Mouse (Mus musculus) heart, embryonic 15.5 days (tissue): ENCODE data around the gene Tmem213. TPM values are rescaled to one million over a fixed set of nuclear protein-coding genes. Genes with fewer than 3 reads are reported as not detected.
A peak's percentile ranks its signal among the peaks of the same experiment; 100 is the strongest.

Experiments
- ATAC-seq: fragments of 200-750 bp; cut with Nextera tagmentation; replicated peaks from 2 replicates; pipeline ENCODE4 v1.8.0; 2017; ENCODE audit warnings: low read depth, moderate TSS enrichment; ENCODE audit not compliant: insufficient number of reproducible peaks, insufficient read depth, low FRiP score
- H3K27ac ChIP-seq: fragments of 300-500 bp; sonication (generic); 2 replicates; pipeline ENCODE4 v1.5.1; 2015; ENCODE audit warnings: mild to moderate bottlenecking, inconsistent platforms
- H3K27me3 ChIP-seq: fragments of 300-500 bp; sonication (generic); 2 replicates; pipeline ENCODE4 v1.6.1; 2015; ENCODE audit warnings: inconsistent platforms
- H3K36me3 ChIP-seq: fragments of 300-500 bp; sonication (generic); 2 replicates; pipeline ENCODE4 v1.6.1; 2015; ENCODE audit warnings: mild to moderate bottlenecking, inconsistent platforms
- H3K4me1 ChIP-seq: fragments of 300-500 bp; sonication (generic); replicated peaks from 2 replicates; pipeline ENCODE4 v1.6.1; 2015; ENCODE audit warnings: inconsistent platforms
- H3K4me2 ChIP-seq: fragments of 300-500 bp; sonication (generic); 2 replicates; pipeline ENCODE4 v1.6.1; 2015; ENCODE audit warnings: inconsistent platforms, mild to moderate bottlenecking, moderate library complexity
- H3K4me3 ChIP-seq: fragments of 300-500 bp; sonication (generic); 2 replicates; pipeline ENCODE4 v1.5.1; 2015; ENCODE audit warnings: mild to moderate bottlenecking, inconsistent platforms
- H3K9ac ChIP-seq: fragments of 300-500 bp; sonication (generic); 2 replicates; pipeline ENCODE4 v1.6.1; 2015; ENCODE audit warnings: mild to moderate bottlenecking, inconsistent platforms
- H3K9me3 ChIP-seq: fragments of 300-500 bp; sonication (generic); replicated peaks from 2 replicates; pipeline ENCODE4 v1.6.1; 2016; ENCODE audit warnings: inconsistent platforms
- WGBS: fragments of 180-500 bp; shearing (Covaris S2); methylation state at CpG from one replicate; pipeline ENCODE4 v1.1.7; 2015; ENCODE audit warnings: mixed read lengths; 5-methylcytosine and 5-hydroxymethylcytosine counted together
- polyA plus RNA-seq: library from polyadenylated mRNA; unstranded; fragments of >200 nt; fragmentation: Nextera tagmentation; extraction: Ambion mirVana; gene quantifications from 2 replicates; pipeline ENCODE4 v1.2.1, GENCODE M21; 2015

Tmem213 gene
- polyA plus RNA-seq, 1 experiment from 2014 or later: 1.3 TPM

GRCm38 (mm10) chr6:38087242-38088026 is 21.6 kb upstream of the Tmem213 start:
- ATAC-seq: no peak
- Histone ChIP-seq H3K9me3 (no peaks in the 10 kb centered on the region), H3K4me1 (no peaks in the 10 kb centered on the region), H3K4me3 (no peak overlapping the region), H3K4me2 (no peak overlapping the region), H3K36me3 (no peaks in the 10 kb centered on the region), H3K27ac (no peak overlapping the region), H3K9ac (no peak overlapping the region), H3K27me3 (no peaks in the 10 kb centered on the region)
- 78% methylated on average over 9 of the region's 9 CpGs for WGBS

DNA sequence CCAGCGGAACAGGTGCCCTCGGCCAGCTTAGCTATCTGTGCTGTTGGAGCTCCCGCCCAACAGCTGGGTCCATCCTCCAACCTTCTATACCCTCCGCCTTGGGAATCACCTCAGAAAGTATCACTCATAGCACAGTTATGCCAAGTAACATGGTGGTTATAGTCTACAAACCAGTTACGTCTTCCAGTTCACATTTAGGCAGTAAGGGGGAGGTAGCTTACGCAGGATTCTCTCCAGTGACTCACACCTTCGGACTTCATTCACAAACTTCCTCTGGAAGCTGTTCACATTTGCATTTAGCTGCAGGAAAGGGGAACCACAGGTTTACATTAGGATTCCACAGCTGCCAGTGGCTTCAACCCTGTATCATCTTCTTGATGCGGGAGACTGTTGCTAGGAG is 16.5 kb upstream of the Tmem213 start:
- no peak for ATAC-seq
- Histone ChIP-seq H3K27ac (no peak overlapping the region), H3K27me3 (no peaks in the 10 kb centered on the region), H3K9ac (no peak overlapping the region), H3K4me3 (no peak overlapping the region), H3K9me3 (no peaks in the 10 kb centered on the region), H3K4me1 (no peaks in the 10 kb centered on the region), H3K36me3 (no peaks in the 10 kb centered on the region), H3K4me2 (no peak overlapping the region)
- WGBS: 85% methylated on average over 8 of the region's 8 CpGs

DNA sequence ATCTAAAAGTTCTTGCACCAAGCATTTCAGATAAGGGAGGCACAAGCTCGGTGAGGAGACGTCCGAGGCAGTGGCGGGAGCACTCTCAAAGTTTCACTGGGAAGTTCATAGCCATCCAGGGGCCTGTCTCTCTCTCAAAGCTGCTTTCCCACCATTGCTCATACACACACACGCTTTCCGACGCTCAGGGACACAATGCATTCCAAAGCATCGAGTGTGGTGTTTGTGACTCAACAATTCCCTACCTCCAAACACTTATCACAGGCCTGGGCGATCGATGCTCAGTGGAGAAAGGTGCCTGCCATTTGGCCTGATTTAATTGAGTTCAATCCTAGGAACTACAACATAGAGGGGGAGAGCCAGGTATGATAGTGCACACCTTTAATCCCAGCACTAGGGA is 14.4 kb upstream of the Tmem213 start:
- no peaks in the 10 kb centered on the region for H3K9me3 ChIP-seq
- no peaks in the 10 kb centered on the region for H3K36me3 ChIP-seq
- H3K27me3 ChIP-seq: no peaks in the 10 kb centered on the region
- whole genome bisulfite sequencing: 71% methylated on average over 10 of the region's 10 CpGs
- H3K9ac ChIP-seq: no peak overlapping the region
- no peak for ATAC-seq
- H3K4me2 ChIP-seq: no peak overlapping the region
- H3K4me1 ChIP-seq: no peaks in the 10 kb centered on the region
- no peak overlapping the region for H3K4me3 ChIP-seq
- H3K27ac ChIP-seq: no peak overlapping the region

- ATAC-seq: no peak
- 49% methylated on average over 5 of the region's 5 CpGs for WGBS
Observed at GRCm38 (mm10) chr6:38096961-38097370, 12.1 kb upstream of the Tmem213 start.

DNA sequence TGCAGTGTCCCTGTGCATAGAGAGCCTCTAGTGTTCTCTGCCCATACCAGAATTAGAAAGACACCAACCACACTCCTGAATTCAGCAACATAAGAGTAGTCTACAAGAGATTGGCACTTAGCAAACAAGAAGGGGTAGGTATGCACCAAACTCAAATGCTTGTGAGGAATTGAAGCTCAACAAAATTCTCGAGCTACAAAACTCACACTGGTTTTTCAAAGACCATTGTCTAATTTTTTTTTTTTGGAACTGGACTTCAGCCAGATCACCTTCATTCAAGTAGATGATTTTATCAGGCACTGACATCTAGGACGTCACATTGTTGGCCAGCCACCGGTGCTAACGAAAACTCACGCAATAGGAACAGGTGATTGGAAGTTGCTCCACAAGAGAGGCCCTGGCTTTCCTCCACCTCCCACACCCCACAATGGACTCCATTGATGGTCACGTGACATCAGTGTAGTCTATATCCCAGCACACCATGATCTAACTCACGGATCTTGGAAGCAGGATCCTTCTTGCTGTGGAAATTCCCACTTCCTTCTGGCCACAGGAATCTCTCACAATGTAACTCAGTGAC is 6.7 kb upstream of the Tmem213 start:
- Histone ChIP-seq H3K4me1 (0 out of 2 replicates have a peak, but pooled peaks cover 4% of the 10 kb centered on the region), H3K9ac (no peak overlapping the region), H3K27me3 (no peaks in the 10 kb centered on the region), H3K4me3 (no peak overlapping the region), H3K4me2 (no peak overlapping the region), H3K9me3 (no peaks in the 10 kb centered on the region), H3K36me3 (no peaks in the 10 kb centered on the region), H3K27ac (no peak overlapping the region)
- no peak for ATAC-seq
- WGBS: 76% methylated on average over 7 of the region's 7 CpGs

More at GRCm38 (mm10) chr6:38096961-38097370, 12.1 kb upstream of the Tmem213 start:
- no peak overlapping the region for H3K9ac ChIP-seq
- H3K27ac ChIP-seq: no peak overlapping the region
- H3K36me3 ChIP-seq: no peaks in the 10 kb centered on the region
- no peaks in the 10 kb centered on the region for H3K27me3 ChIP-seq
- no peak overlapping the region for H3K4me2 ChIP-seq
- H3K4me1 ChIP-seq: no peaks in the 10 kb centered on the region
- no peak overlapping the region for H3K4me3 ChIP-seq
- no peaks in the 10 kb centered on the region for H3K9me3 ChIP-seq

GRCm38 (mm10) chr6:38103775-38104174 is 5.3 kb upstream of the Tmem213 start:
- H3K4me2 ChIP-seq: no peak overlapping the region
- no peak overlapping the region for H3K4me3 ChIP-seq
- ATAC-seq: peak; percentile 22; the same call in 1 of the 2 replicates
- 38% methylated on average over 6 of the region's 6 CpGs for WGBS
- H3K27ac ChIP-seq: no peak overlapping the region
- no peak overlapping the region for H3K9ac ChIP-seq
- 0 out of 2 replicates have a peak, but pooled peaks cover 4% of the 10 kb centered on the region for H3K4me1 ChIP-seq
- no peaks in the 10 kb centered on the region for H3K36me3 ChIP-seq
- no peaks in the 10 kb centered on the region for H3K9me3 ChIP-seq
- no peaks in the 10 kb centered on the region for H3K27me3 ChIP-seq

GRCm38 (mm10) chr6:38105924-38106323 is 3.1 kb upstream of the Tmem213 start:
- 0 out of 2 replicates have a peak, but pooled peaks cover 4% of the 10 kb centered on the region for H3K4me1 ChIP-seq
- H3K4me2 ChIP-seq: no peak overlapping the region
- H3K36me3 ChIP-seq: no peaks in the 10 kb centered on the region
- no peak overlapping the region for H3K9ac ChIP-seq
- no peaks in the 10 kb centered on the region for H3K27me3 ChIP-seq
- WGBS: 87% methylated on average over 9 of the region's 9 CpGs
- ATAC-seq: no peak
- H3K4me3 ChIP-seq: no peak overlapping the region
- H3K9me3 ChIP-seq: no peaks in the 10 kb centered on the region
- H3K27ac ChIP-seq: no peak overlapping the region

- no peak overlapping the region for H3K9ac ChIP-seq
- no peaks in the 10 kb centered on the region for H3K27me3 ChIP-seq
- 79% methylated on average over 5 of the region's 5 CpGs for WGBS
- 0 out of 2 replicates have a peak, but pooled peaks cover 2% of the 10 kb centered on the region for H3K4me1 ChIP-seq
- H3K36me3 ChIP-seq: no peaks in the 10 kb centered on the region
- H3K9me3 ChIP-seq: no peaks in the 10 kb centered on the region
- H3K4me2 ChIP-seq: no peak overlapping the region
- no peak for ATAC-seq
- no peak overlapping the region for H3K27ac ChIP-seq
- H3K4me3 ChIP-seq: no peak overlapping the region
Observed at GRCm38 (mm10) chr6:38108449-38108848, 606 bp upstream of the Tmem213 start.

- Histone ChIP-seq H3K36me3 (no peaks in the 10 kb centered on the region), H3K4me2 (peak overlapping the region; percentile 12; the same call in 1 of the 2 replicates), H3K9me3 (no peaks in the 10 kb centered on the region), H3K4me3 (no peak overlapping the region), H3K9ac (no peak overlapping the region), H3K4me1 (no peaks in the 10 kb centered on the region), H3K27ac (no peak overlapping the region), H3K27me3 (no peaks in the 10 kb centered on the region)
- 19% methylated on average over 9 of the region's 9 CpGs for WGBS
- ATAC-seq: no peak
Observed at GRCm38 (mm10) chr6:38109871-38110270, 816 bp downstream of the Tmem213 start.

DNA sequence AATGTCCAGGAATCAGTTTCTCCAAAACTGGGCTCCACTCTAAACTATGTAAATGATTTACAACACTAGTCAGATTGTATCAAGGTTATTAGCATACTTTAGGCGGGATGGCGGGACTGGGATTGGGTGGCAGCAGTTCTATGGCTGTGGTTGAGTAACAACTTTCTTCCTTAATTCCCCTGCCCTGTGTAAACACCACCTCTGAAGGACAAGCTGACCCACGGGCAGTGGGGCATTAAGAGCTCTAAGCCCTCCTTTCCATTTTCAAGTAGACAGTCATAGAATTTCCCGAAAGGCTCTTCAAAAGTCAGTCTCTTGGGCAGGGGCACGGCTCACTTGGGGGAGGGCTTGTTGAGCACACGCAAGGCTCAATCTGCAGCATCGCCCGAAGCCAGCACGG is 1.8 kb downstream of the Tmem213 start:
- H3K9ac ChIP-seq: no peak overlapping the region
- ATAC-seq: no peak
- no peaks in the 10 kb centered on the region for H3K4me1 ChIP-seq
- 77% methylated on average over 9 of the region's 9 CpGs for WGBS
- H3K27ac ChIP-seq: no peak overlapping the region
- H3K4me2 ChIP-seq: no peak overlapping the region
- no peaks in the 10 kb centered on the region for H3K9me3 ChIP-seq
- H3K4me3 ChIP-seq: no peak overlapping the region
- no peaks in the 10 kb centered on the region for H3K27me3 ChIP-seq
- H3K36me3 ChIP-seq: no peaks in the 10 kb centered on the region

GRCm38 (mm10) chr6:38116107-38116770 is 7.2 kb downstream of the Tmem213 start:
- no peak overlapping the region for H3K4me2 ChIP-seq
- 53% methylated on average over 4 of the region's 4 CpGs for WGBS
- no peak overlapping the region for H3K27ac ChIP-seq
- H3K27me3 ChIP-seq: no peaks in the 10 kb centered on the region
- H3K36me3 ChIP-seq: no peaks in the 10 kb centered on the region
- no peak overlapping the region for H3K9ac ChIP-seq
- no peak overlapping the region for H3K4me3 ChIP-seq
- no peak for ATAC-seq
- H3K4me1 ChIP-seq: no peaks in the 10 kb centered on the region
- H3K9me3 ChIP-seq: no peaks in the 10 kb centered on the region
